Mouse (Mus musculus) bone marrow macrophage, adult 2 months (primary cell): ENCODE measurements around the gene Tanc1. TPM values are rescaled to one million over a fixed set of nuclear protein-coding genes. Genes with fewer than 3 reads are reported as not detected.

Experiments used
- H3K27ac ChIP-seq: 2 replicates; pipeline ENCODE4 v1.5.1; 2012; ENCODE audit warnings: low read depth, low read length; ENCODE audit not compliant: insufficient read depth
- H3K4me1 ChIP-seq: 2 replicates; pipeline ENCODE4 v1.6.1; 2012; ENCODE audit warnings: low read length; ENCODE audit not compliant: control insufficient read depth, insufficient read depth
- H3K4me3 ChIP-seq: 2 replicates; pipeline ENCODE4 v1.5.1; 2012; ENCODE audit warnings: mild to moderate bottlenecking, low read length, moderate library complexity; ENCODE audit not compliant: insufficient read depth
- CTCF ChIP-seq: IDR thresholded peaks from 2 replicates; pipeline ENCODE4 v1.5.1; 2012; ENCODE audit warnings: low read depth, mild to moderate bottlenecking, low read length, moderate library complexity
- POLR2A ChIP-seq: IDR thresholded peaks from 2 replicates; pipeline ENCODE4 v1.6.1; 2012; ENCODE audit warnings: mild to moderate bottlenecking, low read depth, low read length, borderline replicate concordance
- polyA plus RNA-seq: library from polyadenylated mRNA; stranded (reverse); fragments of >200 nt; gene quantifications from 2 replicates; pipeline ENCODE4 v1.2.4, GENCODE M21; 2012; ENCODE audit not compliant: missing spikeins, insufficient read depth, insufficient read length

Tanc1 gene
- polyA plus RNA-seq, 1 experiment = 6.6 TPM

DNA sequence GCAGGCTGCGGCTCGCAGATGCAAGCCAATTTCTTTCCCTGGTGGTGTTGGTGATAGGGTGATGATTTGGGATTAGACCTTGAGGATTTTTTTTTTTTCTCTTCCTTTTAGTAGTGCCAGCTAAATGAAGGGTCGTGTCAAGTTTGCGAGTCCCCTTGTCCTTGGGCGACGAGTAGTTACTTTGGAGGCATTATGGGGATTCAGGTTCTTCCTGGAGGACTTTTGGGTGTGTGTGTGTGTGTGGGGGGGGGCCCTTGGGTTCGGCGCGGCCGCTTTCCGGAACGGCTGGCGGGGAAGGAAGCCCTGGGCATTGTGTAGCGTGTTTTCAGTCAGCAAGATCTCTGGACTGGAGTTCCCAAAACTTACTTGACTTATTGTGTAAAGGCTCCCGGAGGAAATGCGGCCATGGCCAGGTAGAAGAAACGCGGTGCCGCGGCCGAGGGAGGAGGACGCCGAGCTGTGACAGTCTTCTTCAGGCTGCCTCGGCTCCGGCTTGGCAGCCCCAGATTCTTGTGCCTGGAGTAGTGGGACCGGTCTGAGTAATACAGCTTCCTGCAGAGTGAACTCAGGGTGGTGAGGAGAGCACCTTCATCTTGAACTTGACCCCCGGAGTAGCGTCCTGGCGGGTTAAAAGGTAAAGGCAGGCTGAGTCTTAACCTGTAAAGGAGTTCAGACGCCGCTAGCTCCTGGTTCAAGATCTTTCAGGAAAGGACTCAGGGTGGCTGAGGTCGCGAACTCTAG lies 1.1 kb downstream of the Tanc1 start:
- TF ChIP-seq POLR2A (no peak), CTCF (no peak)
- peak overlapping the region; percentile 21 for H3K27ac ChIP-seq
- H3K4me1 ChIP-seq = peaks cover 35% of the 10 kb centered on the region
- peak overlapping the region; percentile 77 for H3K4me3 ChIP-seq

DNA sequence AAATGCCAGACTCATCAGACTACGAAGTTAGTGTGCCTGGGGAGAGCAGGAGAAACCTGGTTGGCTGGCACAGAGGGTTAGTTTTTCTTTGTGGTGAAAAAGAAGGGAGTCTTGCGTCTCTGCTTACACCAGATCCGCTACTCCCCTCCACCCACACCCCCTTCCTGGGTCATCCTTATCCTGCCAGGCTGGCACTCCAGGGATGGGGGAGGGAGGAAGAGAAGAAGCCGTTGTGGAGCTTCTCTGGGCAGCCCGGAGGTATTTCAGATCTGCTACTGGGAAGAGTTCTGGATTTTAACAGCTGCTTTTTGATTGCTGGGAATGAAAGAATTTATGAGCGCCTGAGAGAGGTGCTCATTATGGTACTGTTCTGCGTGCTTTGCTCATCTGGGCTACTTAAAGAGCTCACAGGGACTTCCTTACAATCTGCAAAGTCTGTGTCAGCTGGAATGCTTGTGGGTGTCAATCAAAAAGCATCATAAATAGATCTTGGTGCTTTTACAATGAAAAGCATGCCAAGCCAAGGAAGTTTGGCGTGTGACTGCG lies 1.7 kb downstream of the Tanc1 start:
- no peak for TF ChIP-seq CTCF
- TF ChIP-seq POLR2A = no peak
- Histone ChIP-seq H3K4me3 (peak overlapping the region; percentile 77), H3K27ac (no peak overlapping the region), H3K4me1 (peaks cover 35% of the 10 kb centered on the region)

DNA sequence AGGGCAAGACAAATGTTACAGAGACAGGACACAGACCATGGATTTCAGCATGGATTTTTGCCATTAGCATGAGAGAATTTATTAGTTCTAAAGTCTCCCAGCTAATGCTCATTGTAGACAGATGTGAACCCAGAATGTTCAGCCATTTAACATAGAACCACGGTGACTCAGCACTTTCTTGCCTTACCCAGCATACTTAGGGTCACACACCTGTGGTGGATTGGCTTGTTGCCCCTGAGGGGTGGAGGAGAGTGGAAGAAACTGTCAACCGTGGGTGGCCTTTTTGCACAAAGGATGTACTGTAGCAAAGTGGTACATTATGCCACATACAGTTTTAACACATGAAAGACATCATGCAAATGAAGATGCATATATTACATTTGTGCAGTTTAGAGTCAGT lies 5.0 kb downstream of the Tanc1 start:
- no peak for TF ChIP-seq CTCF
- no peak for TF ChIP-seq POLR2A
- H3K4me3 ChIP-seq = peak overlapping the region; percentile 33
- H3K4me1 ChIP-seq = peaks cover 37% of the 10 kb centered on the region
- H3K27ac ChIP-seq = peak overlapping the region; percentile 49; the same call in 1 of the 2 replicates

DNA sequence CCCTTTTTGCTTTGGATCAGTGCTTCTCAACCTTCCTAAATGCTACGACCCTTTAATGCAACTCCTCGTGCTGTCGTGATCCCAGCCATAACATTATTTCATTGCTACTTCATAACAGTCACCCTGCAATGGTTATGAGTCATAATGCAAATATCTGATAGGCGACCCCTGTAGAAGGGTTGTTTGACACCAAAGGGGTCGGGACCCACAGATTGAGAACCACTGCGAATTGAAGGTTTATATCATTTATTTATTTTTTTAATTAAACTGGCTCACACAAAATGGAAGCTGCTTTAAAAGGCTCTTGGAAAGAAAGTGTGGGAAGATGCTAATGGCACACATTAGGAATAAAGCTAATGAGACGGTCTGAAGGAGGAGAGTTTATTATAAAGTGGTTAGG lies 7.2 kb downstream of the Tanc1 start:
- TF ChIP-seq CTCF = no peak
- no peak for TF ChIP-seq POLR2A
- Histone ChIP-seq H3K4me1 (peaks cover 32% of the 10 kb centered on the region), H3K4me3 (no peak overlapping the region), H3K27ac (no peak overlapping the region)

DNA sequence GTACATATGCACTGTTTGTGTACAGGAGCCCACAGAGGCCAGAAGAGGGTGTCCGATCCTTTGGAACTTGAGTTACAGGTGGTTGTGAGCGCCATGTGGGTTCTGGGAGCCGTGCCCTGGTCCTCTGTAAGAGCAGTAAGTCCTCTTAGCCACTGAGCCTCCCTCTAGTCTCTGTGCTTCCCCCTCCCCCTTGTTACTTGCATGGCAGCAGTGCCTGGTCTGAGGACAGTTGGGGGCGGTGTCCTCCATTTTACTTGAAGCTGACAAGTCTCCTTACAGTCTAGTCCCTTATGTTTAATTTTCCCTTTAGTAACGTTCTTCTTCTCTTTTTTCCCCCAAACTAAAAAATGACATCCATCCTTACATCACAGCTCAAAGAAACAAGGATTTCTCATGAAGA lies 8.8 kb downstream of the Tanc1 start:
- H3K4me1 ChIP-seq = peaks cover 20% of the 10 kb centered on the region
- TF ChIP-seq POLR2A (no peak), CTCF (no peak)
- no peak overlapping the region for H3K27ac ChIP-seq
- no peak overlapping the region for H3K4me3 ChIP-seq

DNA sequence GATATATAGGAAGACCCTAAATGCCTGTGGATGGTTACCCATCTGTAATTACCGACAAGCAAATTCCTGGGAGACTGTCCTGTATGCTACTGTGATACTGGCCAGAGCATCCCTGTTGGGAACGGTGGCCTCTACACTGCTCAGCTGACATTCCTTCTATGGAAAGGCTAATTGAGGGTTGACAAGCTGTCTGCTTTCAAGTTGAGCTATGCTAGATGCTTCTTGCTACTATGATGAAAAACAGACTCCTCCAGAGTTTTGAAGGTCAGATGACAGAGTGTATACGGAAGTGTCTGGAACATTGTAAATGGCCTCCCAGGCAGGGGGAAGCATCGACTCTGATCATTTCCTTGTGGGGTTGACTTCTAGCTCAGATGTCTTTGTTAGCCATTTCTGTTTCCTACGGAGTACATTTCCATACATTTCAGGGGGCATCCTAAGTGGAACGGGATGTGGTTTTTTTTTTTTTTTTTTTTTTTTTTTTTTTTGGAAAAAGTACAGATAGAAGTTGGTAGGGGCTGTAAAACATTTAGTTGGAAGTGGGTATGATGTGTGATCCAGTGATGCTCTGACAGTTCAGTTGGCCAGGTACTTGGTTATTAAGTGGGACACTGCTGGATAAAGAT lies 10.8 kb downstream of the Tanc1 start:
- TF ChIP-seq CTCF = no peak
- TF ChIP-seq POLR2A = no peak
- no peak overlapping the region for H3K27ac ChIP-seq
- H3K4me1 ChIP-seq = peaks cover 4% of the 10 kb centered on the region; the same call in 1 of the 2 replicates
- H3K4me3 ChIP-seq = no peak overlapping the region

DNA sequence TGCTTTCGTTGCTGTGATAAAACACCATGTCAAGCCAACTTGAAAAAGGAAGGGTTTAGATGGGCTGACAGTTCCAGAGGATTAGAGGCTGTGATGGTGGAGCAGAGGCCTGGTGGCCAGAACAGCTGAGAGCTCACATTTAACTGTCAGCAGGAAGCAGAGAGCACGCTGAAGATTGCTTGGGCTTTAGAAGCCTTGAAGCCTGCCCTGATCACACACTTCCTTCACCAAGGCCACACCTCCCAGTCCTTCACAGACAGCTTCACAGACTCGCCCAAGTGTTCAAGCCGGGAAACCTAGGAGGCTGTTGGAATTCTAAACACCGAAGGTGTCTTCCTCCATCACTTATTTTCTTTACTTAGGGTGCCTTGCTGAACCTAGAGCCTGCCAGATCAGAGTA lies 12.0 kb downstream of the Tanc1 start:
- Histone ChIP-seq H3K27ac (no peak overlapping the region), H3K4me3 (no peak overlapping the region), H3K4me1 (peaks cover 16% of the 10 kb centered on the region)
- TF ChIP-seq CTCF (no peak), POLR2A (no peak)

DNA sequence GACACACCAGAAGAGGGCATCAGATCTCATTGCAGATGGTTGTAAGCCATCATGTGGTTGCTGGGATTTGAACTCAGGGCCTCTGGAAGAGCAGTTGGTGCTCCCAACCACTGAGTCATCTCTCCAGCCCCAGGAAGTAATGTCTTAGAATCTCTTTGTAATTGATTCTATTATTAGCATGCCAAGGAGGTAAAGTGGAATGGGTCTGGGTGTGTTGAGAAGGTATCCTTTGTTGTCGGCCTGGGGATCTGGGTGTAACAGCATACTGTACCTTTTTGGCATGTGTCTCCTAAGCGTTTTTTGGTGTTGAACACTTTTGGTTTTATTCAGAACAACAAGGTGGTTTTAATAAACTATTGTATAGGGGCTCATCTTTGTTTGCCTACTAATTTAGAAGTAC lies 13.6 kb downstream of the Tanc1 start:
- TF ChIP-seq POLR2A (no peak), CTCF (no peak)
- Histone ChIP-seq H3K4me3 (no peak overlapping the region), H3K4me1 (peaks cover 20% of the 10 kb centered on the region), H3K27ac (no peak overlapping the region)

DNA sequence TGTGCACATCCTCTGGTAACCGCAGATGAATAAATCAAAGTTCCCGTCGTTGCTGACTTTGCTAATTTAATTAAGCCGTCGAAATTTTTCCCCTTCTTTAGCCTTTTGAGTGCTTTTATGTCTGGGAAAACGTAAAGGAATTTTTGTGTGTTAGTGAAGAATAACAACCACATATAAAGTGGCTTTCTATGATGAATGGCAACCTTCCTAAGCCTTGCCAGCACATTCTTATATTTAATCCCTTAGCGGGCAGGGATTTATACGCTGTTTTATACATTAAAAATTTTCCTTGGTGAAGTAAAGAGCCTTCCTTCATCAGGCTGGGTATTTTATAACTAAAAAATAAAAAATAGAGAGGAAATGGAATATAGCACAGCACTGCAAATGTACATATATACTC lies 14.1 kb downstream of the Tanc1 start:
- H3K27ac ChIP-seq = no peak overlapping the region
- TF ChIP-seq CTCF (no peak), POLR2A (no peak)
- peaks cover 21% of the 10 kb centered on the region for H3K4me1 ChIP-seq
- no peak overlapping the region for H3K4me3 ChIP-seq

DNA sequence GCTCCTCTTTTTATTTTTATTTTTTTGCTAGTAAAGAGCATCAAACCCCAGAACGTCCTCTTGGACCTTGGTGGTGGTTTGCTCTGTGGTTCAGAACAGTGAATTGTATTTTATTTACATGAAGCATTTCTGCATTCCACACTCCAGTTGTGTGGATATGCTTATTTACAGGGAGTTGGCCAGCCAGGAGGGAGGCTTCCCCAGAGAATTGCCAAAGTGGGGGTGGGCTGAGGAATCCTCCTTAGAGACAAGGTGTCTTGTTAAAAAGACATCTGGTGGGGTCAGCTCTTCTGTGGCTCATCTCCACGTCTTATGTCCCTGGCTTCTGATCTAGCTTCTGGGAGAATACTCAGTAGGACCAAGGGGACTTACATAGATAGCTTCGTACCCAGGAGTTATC lies 14.6 kb downstream of the Tanc1 start:
- peaks cover 26% of the 10 kb centered on the region for H3K4me1 ChIP-seq

DNA sequence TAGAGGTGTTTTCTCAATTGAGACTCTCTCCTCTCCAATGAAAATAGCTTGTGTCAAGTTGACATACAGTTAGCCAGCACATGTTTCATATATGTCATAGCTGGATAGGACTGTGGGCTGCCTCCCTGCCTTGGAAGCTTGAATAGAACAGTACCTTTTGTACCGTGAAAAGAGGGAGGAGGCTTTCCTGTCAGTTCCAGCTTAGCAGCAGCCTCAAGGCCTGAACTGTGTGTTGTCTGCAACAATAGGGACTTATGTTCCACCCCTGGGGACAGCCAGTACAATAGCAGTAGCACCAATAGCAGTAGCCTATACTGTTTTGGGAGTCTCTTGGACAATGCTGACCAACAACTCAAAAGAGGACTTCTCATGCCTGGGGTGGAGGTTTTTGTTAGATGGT lies 15.7 kb downstream of the Tanc1 start:
- no peak overlapping the region for H3K27ac ChIP-seq
- H3K4me3 ChIP-seq = no peak overlapping the region
- TF ChIP-seq CTCF = no peak
- no peak for TF ChIP-seq POLR2A
- peaks cover 26% of the 10 kb centered on the region for H3K4me1 ChIP-seq

More for the DNA sequence above, 14.6 kb downstream of the Tanc1 start:
- TF ChIP-seq POLR2A (no peak), CTCF (no peak)
- Histone ChIP-seq H3K4me3 (no peak overlapping the region), H3K27ac (no peak overlapping the region)
